Mouse (Mus musculus): Measurements from ENCODE around the gene Flcn.
"Not testable (repeated sequence)": the region's sequence is repeated elsewhere in the genome, so short reads cannot be mapped to it uniquely, and the experiment has no call there.

The Flcn gene

GRCm38 (mm10) chr11:59809670-59810474 lies at the start of gene Flcn:
Gene Flcn (minus strand): TSS chr11:59810016.
- peak; percentile 91 for DNase-seq (ENCODE audit: low spot score)

- peak; percentile 82 for DNase-seq (ENCODE audit: low spot score)
Observed at GRCm38 (mm10) chr11:59852865-59853264, 43.0 kb upstream of the Flcn start.

GRCm38 (mm10) chr11:59847891-59848884 lies 38.4 kb upstream of the Flcn start:
- peak; percentile 85 for DNase-seq (ENCODE audit: low spot score)

GRCm38 (mm10) chr11:59847131-59847530 lies 37.3 kb upstream of the Flcn start:
- no peak for DNase-seq (ENCODE audit: low spot score)

DNA sequence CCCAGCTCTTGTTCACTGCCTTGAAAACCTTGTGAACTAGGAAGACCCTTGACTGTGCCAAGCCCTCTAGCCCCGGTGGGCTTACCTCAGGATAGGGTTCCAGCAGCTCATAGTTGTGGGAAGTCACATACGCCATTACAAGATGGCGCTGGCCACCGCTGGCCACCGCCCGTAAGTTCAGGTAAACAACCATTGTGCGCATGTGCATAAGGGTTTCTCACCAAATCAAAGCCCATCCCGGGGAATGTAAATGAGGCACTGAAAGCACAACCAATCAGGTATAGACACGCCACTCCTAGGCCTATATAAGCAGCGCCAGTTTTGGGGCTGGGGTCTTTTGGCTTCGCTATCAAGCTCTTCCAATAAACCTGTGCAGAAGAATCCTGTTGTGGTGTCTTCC lies 36.5 kb upstream of the Flcn start:
- DNase-seq (ENCODE audit: low spot score), result no peak

GRCm38 (mm10) chr11:59839459-59840126 lies 29.8 kb upstream of the Flcn start, which contains the start of gene Cops3:
Gene Cops3 (minus strand): TSS chr11:59839838.
- DNase-seq (ENCODE audit: low spot score), result peak; percentile 96

DNA sequence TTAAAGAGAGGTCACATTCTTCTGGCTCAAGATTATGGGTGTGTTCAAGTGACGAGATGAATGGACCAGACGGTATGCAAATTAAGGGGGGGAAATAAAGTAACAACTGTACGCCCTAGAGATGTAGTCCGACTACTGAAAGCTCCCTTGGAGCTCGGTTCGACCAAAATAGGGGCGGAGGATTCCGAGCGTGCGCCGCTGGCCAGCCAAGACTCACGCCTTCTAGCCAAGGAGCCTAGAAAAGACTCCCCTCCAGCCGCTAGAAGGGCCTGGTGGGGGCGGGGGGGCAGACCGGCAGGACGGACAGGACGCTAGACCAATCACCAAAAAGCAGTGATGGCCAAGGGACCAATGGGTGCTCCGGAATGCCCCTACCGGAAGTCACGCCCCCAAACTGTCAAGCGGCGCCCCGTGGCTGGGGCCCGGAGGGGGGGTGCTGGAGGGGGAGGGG lies 29.2 kb upstream of the Flcn start, which contains the start of gene Nt5m:
TSS of gene Nt5m (plus strand) at position 440 of the 451 bp plus-strand sequence.
- peak; percentile 96 for DNase-seq (ENCODE audit: low spot score)

DNA sequence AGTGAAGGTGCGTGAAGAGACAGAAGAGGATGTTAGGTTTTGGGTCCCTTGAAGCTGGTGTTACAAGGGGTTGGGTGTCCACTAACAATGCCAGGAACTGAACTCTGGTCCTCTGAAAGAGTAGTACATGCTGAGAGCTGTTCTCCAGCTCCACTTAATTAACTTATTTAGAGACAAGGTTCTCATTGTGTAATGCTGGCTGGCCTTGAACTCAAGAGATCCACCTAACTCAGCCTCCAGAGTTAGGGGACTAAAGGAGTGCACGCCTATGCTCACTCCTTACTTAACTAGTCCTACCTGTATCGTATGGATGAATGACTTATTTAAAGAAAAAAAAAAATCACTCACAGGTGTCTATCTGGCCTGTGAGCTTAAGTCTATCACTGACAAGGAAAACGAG lies 28.6 kb upstream of the Flcn start:
- DNase-seq (ENCODE audit: low spot score), result no peak

DNA sequence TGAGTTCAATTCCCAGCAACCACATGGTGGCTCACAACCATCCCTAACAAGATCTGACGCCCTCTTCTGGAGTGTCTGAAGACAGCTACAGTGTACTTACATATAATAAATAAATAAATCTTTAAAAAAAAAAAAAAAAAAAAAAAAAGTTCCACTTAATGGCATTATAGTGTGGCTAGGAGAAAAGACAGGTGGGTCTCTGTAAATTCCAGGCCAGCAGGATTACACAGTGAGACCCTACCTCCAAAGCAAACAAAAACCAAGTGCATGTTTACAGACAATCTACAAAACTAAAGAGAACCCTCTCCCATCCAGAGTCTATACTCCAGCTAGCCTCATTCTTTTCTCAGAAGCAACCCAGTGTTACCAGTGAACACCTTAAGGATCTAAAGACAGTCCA lies 28.0 kb upstream of the Flcn start:
- not testable (repeated sequence) for DNase-seq (ENCODE audit: low spot score)

DNA sequence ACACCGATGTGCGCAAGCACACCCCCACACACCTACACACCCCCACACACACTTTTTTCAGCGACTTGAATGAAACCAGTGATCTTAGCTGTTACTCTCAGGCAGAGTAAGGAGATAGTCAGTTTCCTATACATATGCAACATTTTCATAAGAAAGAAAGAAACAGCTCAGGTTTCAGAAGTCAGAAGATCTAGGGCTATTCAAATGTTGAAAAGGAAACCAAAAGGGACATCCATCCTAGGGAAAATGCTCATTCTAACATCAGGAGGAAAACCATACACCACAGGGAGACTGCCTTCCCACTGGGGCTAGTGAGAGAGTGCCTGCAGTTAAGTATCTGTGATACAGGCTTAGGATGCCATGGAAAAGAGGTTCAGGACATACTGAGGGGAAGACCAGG lies 11.8 kb upstream of the Flcn start:
- DNase-seq (ENCODE audit: low spot score), result no peak

DNA sequence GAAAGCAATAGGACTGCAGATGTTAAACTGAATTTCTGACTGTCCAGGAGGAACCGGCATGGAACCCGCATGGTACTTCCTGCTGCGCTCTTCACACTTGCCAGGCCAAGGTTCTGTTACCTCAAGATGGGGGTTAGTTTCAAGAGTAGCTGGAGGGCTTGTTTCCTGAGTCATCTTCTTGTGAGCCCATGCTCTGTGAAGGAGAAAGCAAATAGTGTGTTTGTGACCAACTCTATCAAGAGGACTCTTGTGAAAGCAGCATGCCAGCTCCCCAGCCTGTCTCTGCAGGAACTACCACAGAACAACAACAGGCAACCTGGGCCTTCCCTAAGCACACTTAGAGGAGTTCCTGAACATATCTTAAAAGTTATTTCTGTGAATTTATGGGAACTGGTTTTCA lies 8.1 kb upstream of the Flcn start:
- DNase-seq (ENCODE audit: low spot score), result no peak

GRCm38 (mm10) chr11:59815482-59816065 lies 5.8 kb upstream of the Flcn start:
- DNase-seq (ENCODE audit: low spot score), result no peak

- no peak for DNase-seq (ENCODE audit: low spot score)
Observed at GRCm38 (mm10) chr11:59814936-59815335, 5.1 kb upstream of the Flcn start.

DNA sequence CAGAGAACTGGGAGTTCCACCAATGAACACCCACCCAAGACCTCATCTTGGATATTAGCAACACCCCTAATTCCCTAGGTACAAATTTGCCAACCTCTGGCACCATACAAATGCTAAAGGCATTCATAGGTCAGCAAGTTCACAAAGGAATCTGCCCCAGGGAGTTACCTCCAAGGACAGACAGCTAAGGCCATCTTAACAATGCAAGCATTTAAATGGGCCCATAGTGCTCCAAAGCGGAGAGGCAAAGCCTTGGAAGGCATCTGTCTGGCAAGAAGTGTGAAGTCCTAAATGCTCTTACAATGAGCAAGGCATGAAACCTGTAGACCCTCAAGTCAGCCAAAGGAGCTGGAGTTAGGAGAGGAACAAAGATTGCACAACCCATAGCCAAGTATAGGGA lies 4.5 kb upstream of the Flcn start:
- DNase-seq (ENCODE audit: low spot score), result no peak

- DNase-seq (ENCODE audit: low spot score), result no peak
Observed at GRCm38 (mm10) chr11:59813276-59813675, 3.5 kb upstream of the Flcn start.

DNA sequence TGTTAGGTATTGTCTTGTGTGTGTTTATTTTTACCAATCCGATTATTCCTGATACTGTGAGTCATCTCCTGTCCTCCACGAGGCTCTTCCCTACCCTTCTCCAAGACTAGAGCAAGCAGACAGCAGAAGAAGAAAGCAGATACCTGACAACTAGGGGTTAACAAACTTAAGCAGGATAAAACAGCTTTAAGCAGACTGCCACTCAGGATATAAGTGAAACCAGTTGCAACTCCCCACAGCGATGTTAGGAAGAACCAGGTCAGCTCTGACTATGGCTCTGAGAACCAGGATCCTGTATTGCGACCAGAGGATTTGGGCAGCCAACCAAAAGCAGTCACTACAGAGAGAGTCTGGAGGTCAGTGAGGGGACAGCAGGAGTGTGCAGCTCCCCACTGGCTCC lies 1.4 kb upstream of the Flcn start:
- no peak for DNase-seq (ENCODE audit: low spot score)

GRCm38 (mm10) chr11:59810480-59811158 lies 803 bp upstream of the Flcn start:
- DNase-seq (ENCODE audit: low spot score), result no peak

- no peak for DNase-seq (ENCODE audit: low spot score)
Observed at GRCm38 (mm10) chr11:59809071-59809669, 646 bp downstream of the Flcn start.

GRCm38 (mm10) chr11:59808170-59808960 lies 1.5 kb downstream of the Flcn start:
- DNase-seq (ENCODE audit: low spot score), result no peak

DNA sequence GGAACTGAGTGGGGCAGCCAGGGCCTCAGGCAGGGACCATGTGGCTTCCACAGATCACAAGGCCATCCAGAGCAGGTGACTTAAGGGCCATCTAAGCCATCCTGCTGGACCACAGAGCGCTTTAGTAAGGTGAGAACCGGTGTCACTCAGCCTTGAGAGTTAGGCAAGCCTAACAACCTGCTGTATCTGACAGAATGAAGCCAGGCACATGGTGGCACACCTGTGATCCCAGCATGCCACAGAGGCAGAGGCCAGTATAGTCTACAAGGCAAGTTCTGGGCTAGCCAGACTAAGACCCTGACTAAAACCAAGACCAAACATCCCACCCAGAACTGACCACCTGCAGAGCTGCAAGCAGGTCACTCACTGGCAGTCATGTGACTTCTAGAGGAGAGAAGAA lies 4.2 kb downstream of the Flcn start:
- DNase-seq (ENCODE audit: low spot score), result no peak
